Mouse (Mus musculus) kidney, postnatal 10 days (tissue): Measurements from ENCODE around the gene Frem1.

Experiments used
- DNase-seq: peaks from one replicate; pipeline ENCODE4 v3.0.0; 2021; ENCODE audit warnings: mixed read lengths

Gene Frem1

GRCm38 (mm10) chr4:83030097-83030496 is 22.0 kb downstream of the Frem1 start:
- no peak for DNase-seq

- peak; percentile 39 for DNase-seq
Observed at GRCm38 (mm10) chr4:83020759-83021555, 31.2 kb downstream of the Frem1 start.

- no peak for DNase-seq
Observed at GRCm38 (mm10) chr4:83018111-83019105, 33.7 kb downstream of the Frem1 start.

- no peak for DNase-seq
Observed at GRCm38 (mm10) chr4:83014538-83014937, 37.6 kb downstream of the Frem1 start.

GRCm38 (mm10) chr4:83004086-83004485 is 48.1 kb downstream of the Frem1 start:
- no peak for DNase-seq

- no peak for DNase-seq
Observed at GRCm38 (mm10) chr4:82992042-82992441, 60.1 kb downstream of the Frem1 start.

GRCm38 (mm10) chr4:82990973-82991695 is 61.0 kb downstream of the Frem1 start:
- DNase-seq, result no peak

GRCm38 (mm10) chr4:82972381-82972780 is 79.8 kb downstream of the Frem1 start:
- DNase-seq, result no peak

GRCm38 (mm10) chr4:82970901-82971648 is 81.1 kb downstream of the Frem1 start:
- no peak for DNase-seq

GRCm38 (mm10) chr4:82961024-82961423 is 91.1 kb downstream of the Frem1 start:
- no peak for DNase-seq

- no peak for DNase-seq
Observed at GRCm38 (mm10) chr4:82957827-82958538, 94.2 kb downstream of the Frem1 start.

GRCm38 (mm10) chr4:82953992-82954391 is 98.1 kb downstream of the Frem1 start:
- no peak for DNase-seq

- DNase-seq, result no peak
Observed at GRCm38 (mm10) chr4:82949511-82949910, 102.6 kb downstream of the Frem1 start.

- DNase-seq, result no peak
Observed at GRCm38 (mm10) chr4:82946721-82947120, 105.4 kb downstream of the Frem1 start.

- peak; percentile 36 for DNase-seq
Observed at GRCm38 (mm10) chr4:82946276-82946612, 105.9 kb downstream of the Frem1 start.

- no peak for DNase-seq
Observed at GRCm38 (mm10) chr4:82945572-82946275, 106.4 kb downstream of the Frem1 start.

- DNase-seq, result no peak
Observed at GRCm38 (mm10) chr4:82940680-82941079, 111.5 kb downstream of the Frem1 start.

- peak; percentile 23 for DNase-seq
Observed at GRCm38 (mm10) chr4:82940248-82940647, 111.9 kb downstream of the Frem1 start.

- DNase-seq, result peak; percentile 50
Observed at GRCm38 (mm10) chr4:82934308-82934707, 117.8 kb downstream of the Frem1 start.

- peak; percentile 87 for DNase-seq
Observed at GRCm38 (mm10) chr4:82933698-82934210, 118.4 kb downstream of the Frem1 start.

- no peak for DNase-seq
Observed at GRCm38 (mm10) chr4:82930079-82930478, 122.1 kb downstream of the Frem1 start.
